Mouse (Mus musculus) thymus, postnatal 25 days (tissue): ENCODE results near the gene Sfxn4.
A peak's percentile ranks its signal among the peaks of the same experiment; 100 is the strongest.
"Not testable (repeated sequence)": the region's sequence is repeated elsewhere in the genome, so short reads cannot be mapped to it uniquely, and the experiment has no call there.

ENCODE experiments used
- DNase-seq: peaks from one replicate; pipeline ENCODE4 v3.0.0; 2022

The Sfxn4 gene

DNA sequence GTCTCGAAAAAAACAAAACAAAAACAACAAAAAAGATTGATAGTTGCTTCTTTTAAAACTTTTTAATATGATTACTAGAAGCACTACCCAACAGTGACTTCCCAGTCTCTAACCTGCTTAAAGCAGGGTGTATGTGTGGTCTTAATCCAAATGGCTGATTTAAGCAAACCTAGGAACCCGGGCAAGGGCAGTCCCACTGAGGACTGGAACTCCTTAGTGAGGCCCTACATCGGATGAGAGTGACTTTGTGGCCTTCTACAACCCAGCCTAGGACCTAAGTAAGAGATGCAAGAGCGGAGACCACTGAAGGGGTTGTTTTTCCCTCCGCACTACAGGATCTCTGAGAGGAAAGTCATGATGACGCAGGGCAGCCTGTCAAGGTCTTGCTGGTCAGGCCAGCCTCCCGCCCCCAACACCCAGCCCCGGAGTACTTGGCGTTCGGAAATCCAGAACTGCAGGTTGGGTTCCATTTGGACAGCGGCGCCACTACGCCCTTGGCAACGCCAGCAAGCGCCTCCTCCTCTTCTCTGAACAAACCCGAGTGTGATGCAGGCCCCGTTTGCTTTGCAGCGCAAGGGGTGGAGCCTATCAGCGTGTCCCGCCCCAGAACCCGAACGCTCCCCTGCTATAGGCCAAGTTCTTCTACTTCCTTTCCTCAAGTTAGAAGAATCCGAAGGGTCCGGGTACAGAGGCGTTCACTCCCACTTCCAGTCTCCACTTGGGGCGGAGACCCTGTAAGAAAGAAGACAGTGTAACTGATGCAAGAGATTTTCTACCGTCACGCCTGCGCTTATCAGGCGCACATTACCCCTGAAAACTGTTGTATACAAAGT lies at the start of gene Sfxn4:
TSS of gene Sfxn4 (minus strand) at position 612 of the 833 bp plus-strand sequence.
- DNase-seq: peak; percentile 94

DNA sequence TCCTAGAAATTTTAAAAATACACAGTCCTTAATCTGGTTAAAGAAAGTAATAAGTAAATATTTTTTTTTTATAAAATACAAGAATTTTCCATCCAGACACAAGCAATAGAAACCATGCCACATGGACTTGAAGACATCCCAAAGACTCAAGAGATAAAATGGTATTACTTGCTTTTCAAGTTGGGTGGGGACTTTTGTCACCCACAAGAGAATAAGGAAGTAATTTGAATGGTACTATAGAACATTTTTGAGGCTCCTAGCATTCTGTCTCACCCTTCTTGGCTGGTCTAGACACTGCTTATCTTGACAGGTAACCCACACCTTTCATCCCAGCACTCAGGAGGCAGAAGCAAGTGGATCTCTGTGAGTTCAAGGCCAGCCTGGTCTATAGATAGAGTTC lies 49.0 kb upstream of the Sfxn4 start:
- no peak for DNase-seq

DNA sequence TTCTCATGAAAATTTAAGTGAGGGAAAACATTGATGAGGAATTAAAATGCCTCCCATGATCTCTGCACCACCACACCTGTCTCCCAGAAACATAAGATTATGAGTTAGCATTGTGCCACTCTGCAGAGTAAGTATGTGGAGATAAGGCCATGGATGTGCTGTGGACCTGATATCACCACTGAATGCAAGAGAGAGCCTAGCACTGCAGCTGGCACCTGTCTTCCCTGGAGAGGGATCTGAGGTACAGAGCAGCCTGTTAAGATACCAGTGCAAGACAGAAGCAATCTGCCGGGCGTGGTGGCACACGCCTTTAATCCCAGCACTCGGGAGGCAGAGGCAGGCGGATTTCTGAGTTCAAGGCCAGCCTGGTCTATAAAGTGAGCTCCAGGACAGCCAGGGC lies 44.2 kb upstream of the Sfxn4 start:
- no peak for DNase-seq

DNA sequence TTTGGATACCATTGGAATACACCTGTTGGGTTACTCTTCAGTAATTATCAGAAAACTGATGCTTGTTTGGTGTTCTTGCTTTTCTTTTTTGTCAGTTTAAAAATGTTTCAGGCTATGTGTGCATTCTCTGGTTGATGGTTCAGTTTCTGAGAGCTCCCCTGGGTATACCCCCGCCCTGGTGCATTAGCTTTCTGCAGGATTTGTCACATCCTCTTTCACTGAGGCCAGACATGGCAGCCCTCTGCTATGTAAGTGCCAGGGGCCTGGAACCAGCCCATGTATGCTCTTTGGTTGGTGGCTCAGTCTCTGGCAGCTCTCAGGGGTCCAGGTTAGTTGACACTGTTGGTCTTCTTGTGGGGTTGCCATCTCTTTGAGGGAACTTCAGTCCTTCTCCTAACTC lies 42.7 kb upstream of the Sfxn4 start:
- no peak for DNase-seq

DNA sequence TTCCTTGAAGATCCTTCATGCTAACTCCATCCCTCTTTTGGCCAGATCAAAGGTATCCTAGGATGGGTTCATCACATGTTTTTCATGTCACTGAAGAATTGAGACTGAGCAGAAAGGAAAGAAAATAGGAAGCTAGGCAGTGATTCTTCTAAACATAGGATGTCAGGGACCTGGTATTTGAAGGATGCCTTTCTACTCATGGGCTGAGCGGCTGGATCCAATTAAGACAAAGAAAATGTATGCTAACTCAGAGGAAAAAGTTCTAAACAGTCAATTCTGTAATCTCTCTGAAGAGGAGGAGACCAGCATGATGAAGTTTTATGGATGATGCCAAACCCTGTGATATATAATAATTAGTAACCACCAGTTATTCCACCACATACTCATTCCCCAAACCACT lies 41.9 kb upstream of the Sfxn4 start:
- no peak for DNase-seq

DNA sequence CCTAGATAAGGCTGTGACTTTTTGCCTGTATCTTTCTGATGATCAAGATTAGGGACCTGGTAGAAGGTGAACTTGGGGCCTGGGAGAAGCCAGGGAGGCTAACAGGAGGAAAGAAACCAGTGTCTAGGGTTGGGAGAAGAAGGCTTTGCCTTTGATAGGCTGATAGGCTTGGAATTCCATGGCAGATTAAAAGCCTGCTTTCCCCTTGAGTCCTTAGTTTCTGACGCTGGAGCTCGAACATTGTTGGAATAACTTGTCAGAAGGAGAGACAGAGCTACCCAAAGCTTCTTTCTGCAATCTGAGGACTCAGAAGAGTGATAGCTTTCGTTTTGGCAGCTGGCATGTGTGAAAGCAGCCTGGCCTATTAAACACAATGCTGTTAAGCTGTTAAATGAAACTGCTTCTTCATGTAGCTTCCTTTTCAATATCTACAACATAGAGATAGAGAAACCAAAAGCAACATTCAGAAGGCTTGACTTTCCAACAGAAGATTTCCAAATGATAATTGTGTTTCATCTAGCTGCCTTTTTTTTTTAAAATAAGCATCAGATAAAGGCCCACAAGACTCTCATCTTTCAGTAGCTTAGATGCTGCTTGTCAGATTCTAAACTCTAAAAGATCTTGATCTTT lies 34.1 kb upstream of the Sfxn4 start:
- DNase-seq: no peak

DNA sequence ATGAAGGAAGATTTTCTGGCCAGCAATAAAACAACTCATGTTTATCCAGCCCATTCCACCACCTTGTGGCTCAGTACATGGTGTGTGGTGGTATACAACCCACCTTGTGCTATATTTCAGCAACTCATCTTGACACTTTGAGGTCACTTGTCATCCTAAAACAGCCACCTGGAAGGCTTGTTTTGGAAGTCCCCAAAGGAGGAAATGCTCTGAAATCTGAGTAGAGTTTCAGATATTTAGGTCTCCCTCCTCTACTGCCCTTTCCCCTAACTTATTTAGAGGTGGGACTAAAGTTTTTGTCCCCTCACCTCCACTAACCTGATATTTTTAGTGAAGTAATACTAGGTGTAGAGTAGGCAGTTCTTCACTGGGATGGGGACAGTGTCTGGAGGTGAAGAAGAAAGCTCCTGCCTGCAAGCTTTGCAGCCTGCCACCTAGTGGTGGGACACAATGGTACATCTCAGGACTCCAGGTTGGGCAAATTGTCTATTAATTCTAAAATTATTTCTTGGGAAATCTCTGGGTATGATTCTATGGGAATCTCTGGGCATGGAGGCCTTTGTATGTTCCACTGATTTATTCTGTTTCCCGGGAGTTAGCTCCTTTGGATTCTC lies 30.8 kb upstream of the Sfxn4 start:
- peak; percentile 73 for DNase-seq

DNA sequence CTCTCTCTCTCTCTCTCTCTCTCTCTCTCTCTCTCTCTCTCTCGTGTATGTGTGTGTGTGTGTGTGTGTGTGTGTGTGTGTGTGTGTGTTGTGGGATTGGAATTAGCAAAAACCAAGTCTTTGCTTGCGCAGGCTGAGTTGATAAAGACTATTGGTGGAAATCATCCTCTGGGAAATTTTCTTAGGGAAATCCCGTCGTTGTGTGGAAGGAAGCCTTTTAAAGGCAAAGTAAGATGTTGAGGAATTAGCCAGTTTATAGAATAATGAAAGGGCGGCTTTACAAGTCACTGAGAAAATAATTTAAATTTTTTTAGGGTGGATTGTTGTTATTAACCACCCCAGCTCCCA lies 29.8 kb upstream of the Sfxn4 start:
- DNase-seq: no peak

DNA sequence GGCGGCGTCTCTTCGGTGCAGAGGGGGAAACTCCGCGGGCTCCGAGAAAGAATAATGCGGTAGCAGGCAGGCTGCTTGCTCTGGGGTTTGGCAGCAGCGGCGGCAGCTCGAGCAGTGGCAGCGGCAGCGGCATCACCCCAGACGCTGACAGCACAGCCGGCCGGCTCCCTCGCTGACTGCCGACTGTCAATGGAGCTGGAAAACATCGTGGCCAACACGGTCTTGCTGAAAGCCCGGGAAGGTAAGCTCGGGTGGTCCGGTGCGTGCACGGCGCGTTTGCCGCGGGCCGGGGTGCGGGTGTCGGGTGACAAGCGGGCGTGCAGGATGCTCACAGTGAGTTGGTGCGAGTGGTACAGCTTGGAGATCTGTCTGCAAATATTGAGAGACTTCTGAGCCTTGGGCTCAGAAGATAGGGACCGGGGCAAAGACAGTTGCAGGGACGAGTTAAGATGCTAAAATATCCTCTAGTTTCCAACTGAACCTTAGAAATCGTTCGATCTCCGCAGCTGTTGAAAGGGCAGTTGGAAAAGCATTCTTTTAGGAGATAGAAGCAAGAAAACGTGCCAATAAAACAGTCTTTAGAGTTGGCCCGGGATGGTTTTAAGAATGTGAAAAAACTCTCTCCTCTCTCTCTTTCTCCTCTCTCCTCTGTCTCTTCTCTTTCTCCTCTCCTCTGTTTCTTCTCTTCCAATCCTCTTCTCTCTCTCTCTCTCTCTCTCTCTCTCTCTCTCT lies 29.3 kb upstream of the Sfxn4 start:
- DNase-seq: no peak

DNA sequence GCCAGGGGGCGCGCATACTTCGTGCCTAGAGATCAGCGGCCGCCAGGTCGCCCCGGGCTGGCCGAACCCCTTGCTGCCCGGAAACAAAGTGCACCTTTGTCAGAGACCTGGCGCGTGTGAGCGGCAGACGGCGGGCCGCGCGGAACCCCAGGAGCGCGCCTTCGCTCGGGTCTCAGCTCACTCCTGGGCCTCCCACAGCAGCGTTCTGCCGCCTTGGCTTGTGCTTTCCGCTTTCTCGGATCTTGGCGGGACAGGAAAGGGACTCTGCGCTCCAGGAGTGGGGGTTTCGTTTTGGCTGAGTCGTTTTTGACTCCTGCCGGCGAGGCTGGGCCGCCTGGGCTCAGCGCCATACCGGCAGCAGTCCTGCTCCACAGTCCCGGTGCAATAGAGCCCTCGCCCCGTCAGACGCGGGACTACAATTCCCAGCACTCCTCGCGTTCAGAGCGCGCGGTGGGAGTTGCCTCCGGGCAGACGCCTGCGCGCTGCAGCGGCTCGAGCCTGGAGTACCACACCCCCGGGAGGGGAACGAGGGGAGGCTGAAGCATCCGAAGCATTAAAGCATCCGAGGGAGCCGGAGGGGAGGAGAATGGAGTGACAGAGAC lies 28.5 kb upstream of the Sfxn4 start, which contains the start of gene Grk5:
TSS of gene Grk5 (plus strand) at position 36 of the 602 bp plus-strand sequence.
- peak; percentile 93 for DNase-seq

DNA sequence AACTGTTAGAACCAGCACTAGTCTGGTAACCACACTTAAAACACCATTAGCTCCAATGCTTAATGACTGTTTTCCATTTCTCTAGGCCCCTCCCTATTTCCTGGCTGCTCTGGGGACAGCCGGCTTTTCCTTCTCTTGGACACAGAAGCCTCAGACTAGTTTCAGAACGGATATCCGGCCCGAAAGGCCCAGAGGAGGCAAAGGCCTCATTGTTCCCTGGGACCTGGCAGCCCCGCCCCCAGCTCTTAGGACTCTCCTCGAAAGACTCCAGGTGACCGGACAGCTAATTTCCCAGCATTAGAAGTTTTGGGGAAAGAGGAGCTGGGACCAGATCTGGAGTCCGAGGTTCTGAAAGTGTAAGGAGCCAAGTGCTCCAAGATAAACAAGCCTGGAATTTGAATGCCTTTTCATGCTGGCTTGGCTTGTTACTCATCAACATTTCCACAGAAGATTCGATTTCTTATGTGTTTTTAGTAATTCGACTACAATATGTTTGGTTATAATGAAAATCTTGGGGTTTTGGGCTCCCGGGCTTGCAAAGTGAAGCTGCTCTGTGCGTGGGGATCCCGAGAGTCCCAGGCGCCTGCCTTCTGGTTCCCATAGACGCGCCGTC lies 27.9 kb upstream of the Sfxn4 start:
- DNase-seq: peak; percentile 24

DNA sequence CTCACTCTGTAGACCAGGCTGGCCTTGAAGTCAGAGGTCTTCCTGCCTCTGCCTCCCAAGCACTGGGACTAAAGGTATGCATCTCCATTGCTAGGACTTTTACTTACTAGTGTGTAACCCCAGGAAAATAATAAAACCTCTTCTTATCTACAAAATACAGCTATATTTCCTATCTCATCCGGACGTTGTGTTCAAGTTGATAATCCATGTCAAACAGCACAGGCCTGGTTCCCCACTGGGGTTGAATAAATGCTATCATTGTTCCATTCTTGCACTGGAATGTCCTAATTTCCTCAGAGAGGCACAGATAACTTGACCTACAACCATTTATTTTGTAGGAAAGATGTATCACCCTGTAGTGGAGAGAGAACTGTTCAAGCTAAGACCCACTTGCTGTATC lies 26.4 kb upstream of the Sfxn4 start:
- no peak for DNase-seq

DNA sequence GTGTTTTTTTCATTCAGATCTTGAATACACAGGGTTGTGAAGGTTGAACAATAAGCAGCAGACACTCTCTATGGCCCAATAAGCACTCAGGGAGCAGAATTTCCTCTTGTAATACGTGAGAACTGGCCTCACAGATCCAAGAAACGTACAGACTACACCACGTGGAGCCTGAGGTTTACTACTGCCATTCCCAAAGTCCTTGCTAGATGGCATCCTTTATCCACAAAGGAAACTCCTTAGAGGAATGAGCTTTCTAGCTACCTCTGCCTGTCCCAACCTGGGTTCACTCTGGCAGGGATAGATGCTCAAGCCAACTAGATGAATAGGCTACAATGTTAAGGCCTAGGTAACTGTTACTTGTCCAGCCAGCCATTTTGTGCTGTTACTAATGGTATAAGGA lies 21.9 kb upstream of the Sfxn4 start:
- no peak for DNase-seq

DNA sequence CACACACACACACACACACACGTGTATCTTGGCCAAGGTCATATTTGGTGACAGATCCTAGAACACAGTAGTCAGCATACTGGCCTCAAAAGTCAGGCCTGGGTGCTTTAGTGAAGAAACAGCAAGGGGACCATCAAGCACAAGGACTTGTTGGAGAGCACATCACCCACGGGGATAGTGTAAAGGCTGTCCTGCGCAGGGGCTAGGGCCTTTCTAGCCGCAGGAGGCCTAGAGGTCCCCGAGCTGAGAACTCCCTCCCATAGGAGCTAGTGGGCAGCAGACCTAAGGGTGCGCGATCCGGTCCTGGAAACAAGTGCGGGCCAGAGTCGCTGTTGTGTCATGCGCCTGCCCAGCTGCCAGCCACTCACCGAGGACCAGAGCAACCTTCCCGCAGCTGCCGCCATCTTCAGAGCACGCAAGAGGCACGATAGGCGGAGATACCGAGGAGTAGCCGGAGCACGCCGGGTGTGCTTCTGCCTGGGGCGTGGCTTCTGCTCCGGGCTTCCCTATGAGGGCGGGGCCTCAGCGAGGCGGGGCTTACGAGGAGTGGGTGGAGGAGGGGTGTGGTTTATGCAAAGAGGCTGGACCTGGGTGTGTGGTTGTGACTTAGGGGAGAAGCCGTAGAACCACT lies 12.9 kb upstream of the Sfxn4 start, which contains the start of gene Prdx3:
TSS of gene Prdx3 (minus strand) at position 493 of the 631 bp plus-strand sequence.
- DNase-seq: peak; percentile 99

DNA sequence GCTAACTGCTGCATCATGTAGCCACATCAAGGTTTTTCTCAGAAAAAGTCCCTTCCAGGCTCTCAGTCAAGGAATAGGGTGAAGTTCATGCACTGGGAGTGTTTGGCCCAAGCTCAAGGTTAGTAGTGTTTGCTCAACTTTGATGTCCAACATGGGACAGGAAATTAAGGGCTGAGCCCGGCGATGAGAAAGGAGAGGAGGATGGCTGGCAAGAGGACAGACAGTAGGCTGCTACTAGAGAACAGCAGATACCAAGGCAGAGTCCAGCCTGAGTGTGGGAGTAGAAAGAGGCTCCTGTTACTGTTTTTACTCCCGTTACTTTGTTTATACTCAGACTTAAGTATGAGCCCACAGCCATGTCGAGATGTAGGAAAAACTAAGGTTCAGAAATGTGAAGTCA lies 12.2 kb upstream of the Sfxn4 start:
- DNase-seq: no peak

DNA sequence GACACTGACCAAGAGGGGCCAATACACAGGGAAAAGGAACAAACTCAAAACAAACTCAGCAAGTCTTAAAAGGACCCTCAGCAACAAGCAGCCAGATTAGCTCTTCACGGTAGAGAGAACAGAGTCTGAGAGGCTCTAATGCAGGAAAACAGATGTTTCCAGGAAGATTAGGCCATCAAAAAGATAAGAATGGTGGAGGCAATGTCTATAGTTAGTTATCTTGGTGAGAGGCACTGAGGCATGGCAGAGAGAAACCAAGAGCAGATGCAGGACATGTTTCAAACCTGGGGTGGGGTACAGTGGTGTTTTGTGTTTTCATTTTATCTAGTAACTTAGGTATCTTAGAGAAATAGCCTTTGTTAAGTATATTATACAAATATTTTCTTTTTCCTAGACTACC lies 11.0 kb upstream of the Sfxn4 start:
- DNase-seq: no peak

DNA sequence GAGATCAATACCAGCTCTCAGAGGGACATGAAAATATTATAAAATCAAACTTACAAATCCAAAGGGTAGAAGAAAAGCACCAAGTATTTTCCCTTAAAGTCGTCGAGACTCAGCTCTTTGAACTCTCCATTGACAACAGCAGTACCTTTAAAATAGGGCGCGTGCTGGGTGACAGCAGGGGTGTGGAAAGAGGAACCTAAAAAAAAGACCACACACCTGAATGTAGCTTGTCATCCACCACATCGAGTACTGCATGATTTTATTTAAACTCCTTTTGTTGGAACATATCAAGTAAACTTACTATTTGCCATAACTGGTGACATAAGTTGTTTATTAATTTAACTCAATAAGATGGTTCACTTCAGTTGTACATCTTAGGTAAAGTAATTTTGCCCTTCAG lies 10.1 kb upstream of the Sfxn4 start:
- DNase-seq: no peak

DNA sequence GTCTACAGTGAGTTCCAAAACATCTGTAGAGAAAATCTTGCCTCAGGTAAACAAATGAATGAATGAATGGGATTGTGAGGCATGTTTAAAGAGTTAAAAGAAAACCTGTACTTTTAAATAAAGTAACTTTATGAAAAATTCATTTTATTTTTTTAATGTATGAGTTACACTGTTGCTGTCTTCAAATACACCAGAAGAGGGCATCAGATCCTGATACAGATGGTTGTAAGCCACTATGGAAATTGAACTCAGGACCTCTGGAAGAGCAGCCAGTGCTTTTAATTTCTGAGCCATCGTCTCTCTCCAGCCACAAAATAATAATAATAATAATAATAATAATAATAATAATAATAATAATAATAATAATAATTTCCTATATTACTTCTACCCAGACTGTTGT lies 9.2 kb upstream of the Sfxn4 start:
- DNase-seq: no peak

DNA sequence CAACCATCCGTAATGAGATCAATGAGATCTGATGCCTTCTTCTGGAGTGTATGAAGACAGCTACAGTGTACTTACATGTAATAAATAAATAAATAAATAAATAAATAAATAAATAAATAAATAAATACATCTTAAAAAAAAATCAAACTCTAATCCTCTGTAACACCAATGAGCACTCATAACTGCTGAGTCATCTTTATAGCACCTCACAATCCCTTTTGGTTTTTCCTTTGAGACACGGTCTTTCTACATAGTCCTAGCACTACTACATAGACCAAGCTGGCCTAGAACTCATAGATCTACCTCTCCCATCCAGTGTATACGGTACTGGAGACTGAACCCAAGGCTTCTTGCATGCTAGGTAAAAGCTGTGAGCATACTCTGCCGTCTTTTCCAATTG lies 4.9 kb upstream of the Sfxn4 start:
- not testable (repeated sequence) for DNase-seq

DNA sequence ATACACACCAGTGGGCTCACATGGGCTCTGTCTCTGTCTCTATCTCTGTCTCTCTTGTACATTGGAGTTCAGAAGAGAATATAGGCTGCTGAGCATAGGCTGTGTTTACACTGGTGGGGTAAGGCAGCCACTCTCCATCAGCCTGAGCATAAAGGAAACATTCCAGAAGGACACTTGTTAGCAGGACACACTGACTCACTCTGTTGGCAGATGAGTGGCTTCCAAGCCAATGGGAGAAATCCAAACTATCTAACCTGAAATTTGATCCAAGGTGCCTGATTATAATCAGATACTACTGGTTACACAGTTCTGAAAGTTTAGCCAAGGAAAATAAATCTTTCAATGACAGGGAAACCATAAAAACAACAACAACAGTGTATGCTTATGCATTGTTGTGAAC lies 15.5 kb downstream of the Sfxn4 start:
- DNase-seq: no peak

DNA sequence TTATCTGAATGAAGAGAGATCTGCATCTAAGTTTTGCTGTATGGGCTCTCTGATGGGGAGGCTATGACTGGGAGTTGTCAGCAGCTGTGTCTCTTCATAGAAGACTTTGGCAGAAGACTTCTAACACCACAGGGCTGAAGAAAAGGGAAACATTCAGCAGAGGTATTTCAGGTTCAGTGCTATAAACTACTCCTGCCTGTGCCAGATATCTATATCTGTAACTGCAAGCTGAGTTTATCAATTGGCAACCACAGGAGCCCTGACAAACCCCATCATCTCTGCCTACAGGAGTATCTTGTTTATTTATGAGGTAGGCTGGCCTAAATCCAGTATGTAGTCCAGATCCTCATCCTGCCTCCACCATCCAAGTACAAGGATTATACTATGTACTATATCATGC lies 18.0 kb downstream of the Sfxn4 start:
- DNase-seq: no peak

DNA sequence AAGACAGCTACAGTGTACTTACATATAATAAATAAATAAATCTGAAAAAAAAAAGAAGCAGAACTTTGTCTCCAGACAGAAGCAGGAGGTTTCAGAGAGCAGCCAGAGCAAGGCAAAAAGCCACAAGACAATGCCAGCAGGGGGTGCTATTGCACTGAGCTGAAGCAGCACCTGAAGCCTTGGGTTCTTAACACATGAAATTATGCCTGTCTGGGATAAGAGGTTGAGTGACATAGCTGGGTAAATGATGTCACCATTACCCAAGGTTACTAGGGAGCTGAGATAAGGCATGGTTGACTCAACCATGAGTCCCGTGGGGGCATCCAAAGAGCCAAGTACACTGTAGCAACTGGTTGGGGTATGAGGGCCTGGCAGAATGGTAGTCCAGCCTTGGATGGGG lies 23.5 kb downstream of the Sfxn4 start:
- DNase-seq: peak; percentile 80
